Mouse (Mus musculus) brain, adult 10 weeks (tissue): ENCODE results near the gene Aprt. TPM values are rescaled to one million over a fixed set of nuclear protein-coding genes. Genes with fewer than 3 reads are reported as not detected.

Experiments used
- polyA plus RNA-seq: library from polyadenylated mRNA; stranded (reverse); fragments of 350-450 nt; fragmentation: Illumina TruSeq; extraction: RNeasy Lipid Tissue Mini Kit (QIAGEN cat#74804); gene quantifications from one replicate; pipeline ENCODE4 v1.2.3, GENCODE M21; 2015; ENCODE audit warnings: low read depth, low replicate concordance

Gene Aprt
- 61.8 TPM for polyA plus RNA-seq

DNA sequence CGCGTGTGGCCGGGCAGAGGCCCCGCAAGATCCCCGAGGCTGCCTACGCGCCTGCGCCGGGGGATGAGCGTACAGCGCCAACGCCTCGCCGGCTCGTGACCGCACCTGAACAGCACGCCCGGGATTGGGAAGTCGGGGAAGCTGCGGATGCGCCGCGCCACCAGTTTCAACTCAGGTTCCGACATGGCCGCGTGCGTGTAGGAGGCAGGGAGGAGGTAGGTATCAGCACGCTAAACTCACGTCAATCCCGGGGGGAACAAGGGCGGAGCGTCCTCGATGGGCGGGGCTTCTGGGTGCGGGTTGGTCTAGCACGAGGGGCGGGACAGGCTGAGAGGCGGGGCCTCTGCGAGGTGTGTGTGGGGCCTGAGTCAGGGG is at the start of gene Aprt:
Gene Aprt (minus strand): TSS at position 262 of the 375 bp plus-strand sequence.

DNA sequence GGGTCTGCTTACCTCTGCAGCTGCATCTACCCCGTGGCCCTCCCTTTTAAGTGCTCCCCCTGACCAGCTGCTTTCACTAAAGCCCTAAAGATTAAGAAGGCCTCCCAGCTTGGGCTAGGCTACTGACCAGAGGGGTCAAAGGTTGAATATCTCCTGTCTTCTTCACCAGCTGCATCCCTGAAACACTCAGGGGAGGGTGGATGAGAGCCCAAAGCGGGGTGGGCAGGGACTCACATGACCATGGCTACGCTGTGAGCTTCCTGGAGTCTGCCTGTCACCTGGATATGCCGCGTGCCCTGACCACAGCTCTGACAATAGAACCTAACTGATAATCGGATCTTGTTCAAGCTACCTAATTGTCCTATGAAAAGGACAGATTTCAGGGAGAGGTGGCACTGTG is 46.0 kb upstream of the Aprt start, which contains the start of gene Pabpn1l:
Gene Pabpn1l (minus strand): TSS at position 13 of the 400 bp plus-strand sequence.

DNA sequence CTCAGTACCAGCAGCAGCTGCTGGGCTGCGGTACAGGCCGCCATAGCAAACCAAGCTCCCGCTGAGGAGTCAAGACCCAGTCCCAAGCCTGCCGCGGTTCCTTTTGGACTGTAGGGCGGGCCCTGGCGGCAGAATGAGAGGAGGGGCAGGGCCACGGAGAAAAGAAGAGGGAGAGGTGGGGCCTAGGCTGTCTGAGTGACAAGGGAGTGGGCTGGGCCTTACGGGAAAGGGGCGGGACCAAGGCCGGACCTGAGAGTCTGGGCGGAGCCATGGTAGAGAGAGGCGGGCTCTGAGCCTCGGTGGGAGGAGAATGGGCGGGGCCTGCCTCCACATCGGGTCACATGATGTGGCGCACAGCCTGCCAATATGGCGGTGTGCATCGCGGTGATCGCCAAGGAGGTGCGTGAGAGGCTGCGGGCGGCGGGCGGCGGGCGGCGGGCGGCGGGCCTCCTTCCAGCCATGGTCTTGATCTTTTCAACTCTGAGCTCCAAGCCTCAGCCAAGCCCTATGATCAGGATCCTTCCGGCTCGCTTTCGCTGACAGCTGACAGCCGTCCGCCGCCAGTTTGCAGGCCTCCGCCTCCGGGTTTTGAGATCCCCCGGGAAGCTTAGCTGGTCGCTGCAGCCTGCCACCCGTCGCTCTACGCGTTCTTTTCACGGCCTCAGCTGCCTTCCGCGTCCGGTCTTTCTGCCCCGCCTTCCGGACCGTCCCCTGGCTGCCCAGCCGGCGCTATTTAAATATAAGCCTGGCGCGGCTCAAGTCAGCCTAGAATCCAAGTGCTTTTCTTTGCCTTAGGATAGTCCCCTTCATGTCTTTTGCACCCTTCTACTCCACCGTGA is 34.8 kb upstream of the Aprt start, which contains the start of the genes Galns and Trappc2l:
Gene Galns (minus strand): TSS at position 169 of the 839 bp plus-strand sequence.
Gene Trappc2l (plus strand): TSS at position 346 of the 839 bp plus-strand sequence.

DNA sequence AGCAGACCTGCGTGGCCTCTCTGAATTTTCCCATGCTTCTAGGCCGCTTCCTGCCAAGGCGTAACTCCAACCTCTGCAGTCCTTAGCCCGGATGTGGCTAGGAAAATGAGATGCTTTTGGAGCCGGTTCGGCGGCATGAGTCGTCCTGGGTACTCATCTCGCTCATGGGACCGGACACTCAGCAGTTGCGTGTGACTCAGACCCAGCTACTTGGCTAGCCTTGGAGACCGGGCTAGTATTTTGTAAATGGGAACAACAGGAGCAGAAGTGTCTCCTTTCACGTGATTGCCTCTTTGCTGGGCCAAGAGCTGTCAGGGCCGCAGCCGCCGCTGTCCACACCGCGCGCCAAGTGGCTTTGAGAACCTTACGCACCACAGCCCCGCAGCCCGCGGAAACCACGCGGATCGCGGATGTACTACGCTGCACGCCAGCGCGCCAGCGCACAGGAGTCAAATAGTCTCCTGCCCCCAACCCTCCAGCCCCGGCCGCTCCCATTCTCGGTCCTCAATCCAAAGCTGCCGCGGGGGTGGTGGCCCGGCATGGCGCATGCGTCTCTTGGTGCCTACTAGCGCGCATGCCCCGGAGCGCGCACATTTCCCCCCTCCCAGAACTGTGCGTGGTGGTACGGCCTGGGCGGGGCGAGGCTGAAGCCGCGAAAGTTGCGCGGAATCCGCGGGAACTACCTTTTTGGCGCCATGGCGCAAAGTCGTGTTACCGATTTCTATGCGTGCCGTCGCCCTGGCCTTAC is 9.2 kb downstream of the Aprt start, which contains the start of gene Cdt1:
Gene Cdt1 (plus strand): TSS at position 655 of the 748 bp plus-strand sequence.

DNA sequence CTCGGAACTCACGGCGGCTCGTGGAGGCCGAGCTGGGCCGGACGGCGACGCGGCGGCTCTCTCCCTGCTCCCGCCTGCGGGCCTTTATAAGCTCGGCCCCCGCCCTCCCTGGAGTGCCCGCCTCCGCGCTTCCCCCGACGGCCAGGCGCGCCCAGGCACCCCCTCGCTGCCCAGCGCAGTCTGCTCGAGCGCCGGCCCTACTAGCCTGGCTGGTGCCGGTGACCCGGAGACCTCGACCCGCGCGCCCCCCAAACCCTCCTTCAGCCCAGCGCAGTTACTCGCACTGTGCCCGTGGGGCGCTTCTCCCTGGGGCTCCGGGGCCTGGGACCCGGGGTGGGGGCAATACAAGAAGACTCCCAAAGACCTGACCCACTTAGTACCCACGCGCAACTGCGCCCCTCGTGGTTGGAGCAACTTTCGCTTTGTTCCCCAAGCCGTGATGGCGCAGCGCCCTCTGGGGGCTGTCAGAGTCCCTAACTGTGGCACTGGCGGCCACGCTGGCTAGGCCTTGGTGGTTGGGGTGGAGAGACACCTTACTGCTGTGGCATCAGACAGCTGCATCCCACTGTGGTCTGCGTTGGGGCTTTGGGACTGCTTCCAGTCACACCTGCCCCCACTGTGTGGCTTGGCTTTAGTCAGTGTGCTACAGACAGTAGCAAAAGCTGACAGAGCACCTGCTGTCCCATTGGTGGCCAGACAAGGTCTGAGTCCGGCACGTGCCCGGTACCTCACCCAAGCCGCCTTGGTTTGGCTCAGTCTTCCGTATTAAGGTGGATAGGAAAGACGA is 25.3 kb downstream of the Aprt start, which contains the start of gene Piezo1:
Gene Piezo1 (minus strand): TSS at position 65 of the 787 bp plus-strand sequence.

Other genes with a start within 250 kb of the Aprt start
- 3.8 TPM for gene Trhr2, start 216.2 kb downstream of the Aprt start, polyA plus RNA-seq
- 24.7 TPM for gene Zc3h18, start 200.3 kb downstream of the Aprt start, polyA plus RNA-seq
- not detected for gene Il17c, start 154.9 kb downstream of the Aprt start, polyA plus RNA-seq
- 20.5 TPM for gene Cyba, start 144.0 kb downstream of the Aprt start, polyA plus RNA-seq
- 21.9 TPM for gene Mvd, start 133.5 kb downstream of the Aprt start, polyA plus RNA-seq
- 0.55 TPM for gene Snai3, start 116.2 kb downstream of the Aprt start, polyA plus RNA-seq
- gene Rnf166, start 100.8 kb downstream of the Aprt start, polyA plus RNA-seq: 38.2 TPM
- gene Ctu2, start 100.8 kb downstream of the Aprt start, polyA plus RNA-seq: 24.8 TPM
- 3.5 TPM for gene Piezo1, start 25.6 kb downstream of the Aprt start, polyA plus RNA-seq
- 0.95 TPM for gene Cdt1, start 8.9 kb downstream of the Aprt start, polyA plus RNA-seq
- 4.9 TPM for gene Galns, start 34.6 kb upstream of the Aprt start, polyA plus RNA-seq
- 100 TPM for gene Trappc2l, start 34.7 kb upstream of the Aprt start, polyA plus RNA-seq
- gene Pabpn1l, start 45.8 kb upstream of the Aprt start, polyA plus RNA-seq: not detected
- 15.0 TPM for gene Cbfa2t3, start 122.2 kb upstream of the Aprt start, polyA plus RNA-seq
- 17.5 TPM for gene Acsf3, start 198.6 kb upstream of the Aprt start, polyA plus RNA-seq